Comparison of ENCODE assay signal across 8 mouse cellular contexts in the genomic region with DNA sequence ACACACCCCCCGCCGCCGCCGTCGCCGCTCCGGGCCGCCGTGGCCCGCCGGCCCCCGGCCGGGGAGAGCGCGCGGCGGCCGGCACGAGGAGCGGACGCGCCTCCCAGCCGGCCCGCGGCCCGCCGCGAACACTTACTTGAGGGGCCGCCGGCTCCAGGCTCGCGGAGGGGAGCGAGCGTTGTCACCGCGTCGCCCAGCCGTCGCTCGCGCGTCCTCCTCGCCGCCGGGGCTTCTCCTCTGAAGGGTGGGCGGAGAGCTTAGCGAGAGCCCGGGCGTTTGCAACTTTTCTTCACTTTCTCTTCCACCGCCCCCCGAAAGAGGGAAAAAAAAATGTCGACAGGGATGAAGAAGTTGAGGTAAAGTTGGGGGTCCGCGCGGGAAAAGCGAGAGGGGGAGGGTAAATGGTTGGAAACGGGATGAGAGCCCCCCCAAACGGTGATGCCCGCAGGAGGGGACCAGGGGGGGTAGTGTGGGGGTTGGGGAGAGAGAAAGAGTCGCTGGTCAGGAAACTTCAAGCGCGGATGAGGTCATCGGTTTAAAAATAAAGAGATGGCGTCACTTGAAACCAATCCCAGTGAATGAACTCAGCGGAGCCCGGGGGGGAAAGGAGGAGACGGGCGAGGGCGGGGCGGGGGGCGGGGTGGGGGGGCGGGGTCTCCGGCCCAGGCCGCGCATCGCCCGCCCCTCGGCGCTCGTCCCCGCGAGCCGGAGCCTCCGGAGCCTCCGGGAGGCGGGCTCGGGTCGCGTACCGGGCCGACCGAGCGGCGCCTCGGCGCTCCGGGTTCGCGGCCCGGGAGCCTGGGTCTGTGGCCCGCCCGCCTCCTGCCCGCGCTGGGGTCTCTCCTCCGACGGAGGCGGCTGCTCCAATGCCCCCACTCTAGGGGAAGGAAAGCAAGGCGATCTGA. TPM values are rescaled to one million over a fixed set of nuclear protein-coding genes. Genes with fewer than 3 reads are reported as not detected.
DNase-seq lines count a peak whose midpoint lies in the region; ATAC-seq and TF ChIP-seq lines count a peak whose summit lies in the region.

TSS of gene Dusp16 (minus strand) at position 485 of the 905 bp plus-strand sequence.

- under 1% methylated on average over 93 of the region's 108 CpGs for WGBS in forebrain, embryonic 14.5 days
- under 1% methylated on average over 97 of the region's 108 CpGs for WGBS in liver, embryonic 15.5 days (ENCODE audit: insufficient replicate concordance)
- under 1% methylated on average over 85 of the region's 108 CpGs for WGBS in neural tube, embryonic 12.5 days

- in situ Hi-C loops in ES-E14 (cut with MboI; ENCODE audit: low sequenced_read_pairs in 2 of 2, unreplicated experiment in 2 of 2), result no loop called here

- no peaks in the 10 kb centered on the region for H3K36me3 ChIP-seq in ES-E14 (ENCODE audit: control insufficient read depth, insufficient read depth, low read length, poor library complexity, severe bottlenecking)
- H3K36me3 ChIP-seq in forebrain, embryonic 14.5 days (ENCODE audit: control insufficient read depth, insufficient read depth, low read length), result no peaks in the 10 kb centered on the region
- H3K36me3 ChIP-seq in liver, embryonic 15.5 days (replicated peaks), result no peaks in the 10 kb centered on the region
- H3K36me3 ChIP-seq in neural tube, embryonic 12.5 days, result no peaks in the 10 kb centered on the region

- peak within 1 kb of the TSS; percentile 93 for H3K9ac ChIP-seq in ES-E14 (ENCODE audit: insufficient read depth, low read depth, low read length, poor library complexity, severe bottlenecking)
- peak within 1 kb of the TSS; percentile 86 for H3K9ac ChIP-seq in forebrain, embryonic 14.5 days (ENCODE audit: low read length)
- peak within 1 kb of the TSS; percentile 95 for H3K9ac ChIP-seq in liver, embryonic 15.5 days
- H3K9ac ChIP-seq in neural tube, embryonic 12.5 days, result peak within 1 kb of the TSS; percentile 87

- peaks cover 2 to 7% of the 10 kb centered on the region in 2 experiments; a peak in 3 of 4 replicates for H3K4me1 ChIP-seq in ES-E14 (ENCODE audit: control insufficient read depth in 2 of 2, insufficient read depth in 2 of 2, low read length in 2 of 2, poor library complexity in 1 of 2)
- peaks cover 4% of the 10 kb centered on the region; the same call in 1 of the 2 replicates for H3K4me1 ChIP-seq in forebrain, embryonic 14.5 days (ENCODE audit: control insufficient read depth, insufficient read depth, low read length)
- H3K4me1 ChIP-seq in liver, embryonic 15.5 days (replicated peaks), result peaks cover 49% of the 10 kb centered on the region
- H3K4me1 ChIP-seq in neural tube, embryonic 12.5 days, result no peaks in the 10 kb centered on the region

- peak; percentile 87 for ATAC-seq in forebrain, embryonic 14.5 days
- ATAC-seq in liver, embryonic 15.5 days (ENCODE audit: insufficient read depth), result peak; percentile 88
- peak; percentile 85 for ATAC-seq in neural tube, embryonic 12.5 days (ENCODE audit: low FRiP score, low read depth)

- intact Hi-C loops in heart, postnatal 10 days (cut with DNase I), result loop anchor here (2.0 to 5.0 kb wide), 3 partner anchors 75 to 365 kb away; partner anchors contain the start of gene Cdkn1b

- DNase-seq in ES-E14 (ENCODE audit: low read depth, low spot score), result peak; percentile 90
- peak; percentile 84 for DNase-seq in cerebellum, adult 11 months
- DNase-seq in forebrain, embryonic 14.5 days (ENCODE audit: low spot score), result peak; percentile 96
- peak; percentile 97 to 98 for DNase-seq in heart, postnatal 10 days
- peak; percentile 82 to 90 for DNase-seq in kidney, postnatal 4 days
- DNase-seq in telencephalon, adult 2 months (ENCODE audit: low read depth, low spot score), result peak; percentile 89

- no peaks in the 10 kb centered on the region for H3K27me3 ChIP-seq in forebrain, embryonic 14.5 days (replicated peaks; ENCODE audit: control insufficient read depth, insufficient read depth, low read length)
- no peaks in the 10 kb centered on the region; the same call in 1 of the 2 replicates for H3K27me3 ChIP-seq in liver, embryonic 15.5 days
- H3K27me3 ChIP-seq in neural tube, embryonic 12.5 days (replicated peaks), result no peaks in the 10 kb centered on the region

- peak within 1 kb of the TSS; percentile 51 for H3K27ac ChIP-seq in ES-E14 (ENCODE audit: insufficient read depth, low read depth, low read length, poor library complexity, severe bottlenecking)
- H3K27ac ChIP-seq in forebrain, embryonic 14.5 days (ENCODE audit: low read depth, low read length), result peak within 1 kb of the TSS; percentile 90
- H3K27ac ChIP-seq in liver, embryonic 15.5 days (replicated peaks), result peak within 1 kb of the TSS; percentile 90
- peak within 1 kb of the TSS; percentile 64 for H3K27ac ChIP-seq in neural tube, embryonic 12.5 days

- peak within 1 kb of the TSS; percentile 66 for H3K4me2 ChIP-seq in forebrain, embryonic 14.5 days (ENCODE audit: low read length)
- H3K4me2 ChIP-seq in liver, embryonic 15.5 days, result peak within 1 kb of the TSS; percentile 89
- peak within 1 kb of the TSS; percentile 64 for H3K4me2 ChIP-seq in neural tube, embryonic 12.5 days (replicated peaks)

- H3K4me3 ChIP-seq in ES-E14 (ENCODE audit: insufficient read depth in 1 of 2, low read depth in 1 of 2, low read length in 2 of 2, poor library complexity in 1 of 2, severe bottlenecking in 1 of 2), result peak within 1 kb of the TSS; percentile 92 to 99
- H3K4me3 ChIP-seq in forebrain, embryonic 14.5 days (ENCODE audit: low read depth, low read length), result peak within 1 kb of the TSS; percentile 60
- peak within 1 kb of the TSS; percentile 83 for H3K4me3 ChIP-seq in liver, embryonic 15.5 days (replicated peaks)
- H3K4me3 ChIP-seq in neural tube, embryonic 12.5 days, result peak within 1 kb of the TSS; percentile 69

- H3K9me3 ChIP-seq in ES-E14 (ENCODE audit: control insufficient read depth, insufficient read depth, low read depth, low read length), result no peaks in the 10 kb centered on the region
- no peaks in the 10 kb centered on the region for H3K9me3 ChIP-seq in forebrain, embryonic 14.5 days (replicated peaks; ENCODE audit: control insufficient read depth, low read length)
- H3K9me3 ChIP-seq in liver, embryonic 15.5 days (replicated peaks), result no peaks in the 10 kb centered on the region
- no peaks in the 10 kb centered on the region for H3K9me3 ChIP-seq in neural tube, embryonic 12.5 days

TF ChIP-seq in ES-E14, 5 proteins besides CTCF, POLR2A, EP300 and RAD21:
- TF ChIP-seq HCFC1 (IDR thresholded peaks at IDR 0.05; ENCODE audit: borderline replicate concordance, insufficient read depth, low read length) (no peak), ZC3H11A (IDR thresholded peaks at IDR 0.05; ENCODE audit: borderline replicate concordance, low read depth, low read length) (no peak), ZNF384 (IDR thresholded peaks at IDR 0.05; ENCODE audit: low read depth, low read length) (no peak), MAFK (IDR thresholded peaks at IDR 0.05; ENCODE audit: insufficient read depth, low read depth, low read length) (no peak), CHD2 (IDR thresholded peaks at IDR 0.05; ENCODE audit: low read depth, low read length) (no peak)
TF ChIP-seq in ES-E14: peak in this region for 0.

RNA-seq across cellular contexts. Expression of gene Dusp16, which starts in this region (rescaled TPM):
- 10.3 and 11.4 TPM in 2 replicates for total RNA-seq in ES-E14 (2012; rRNA removed)
- polyA plus RNA-seq in forebrain, embryonic 14.5 days (2014; fragmentation: Nextera tagmentation; extraction: Ambion mirVana), result 9.3 and 9.4 TPM in 2 replicates
- 10 to 100 TPM; 22.4 to 24.9 TPM for total RNA-seq in heart, postnatal 10 days (2021)
- 5.1 TPM in 2 replicates for polyA plus RNA-seq in liver, embryonic 15.5 days (2015; fragmentation: Nextera tagmentation; extraction: Ambion mirVana)
- 11.0 and 11.5 TPM in 2 replicates for polyA plus RNA-seq in neural tube, embryonic 12.5 days (2016; fragmentation: Nextera tagmentation; extraction: Ambion mirVana)

Comparison
In these comparisons a context has a peak if more than half of its experiments do, and no peak if none do; other contexts are left out.
1. Peak in every context shown above with its lines: DNase-seq, ATAC-seq, H3K4me3 ChIP-seq and H3K27ac ChIP-seq.